ENCODE assay signal across 8 mouse cellular contexts in the genomic region with DNA sequence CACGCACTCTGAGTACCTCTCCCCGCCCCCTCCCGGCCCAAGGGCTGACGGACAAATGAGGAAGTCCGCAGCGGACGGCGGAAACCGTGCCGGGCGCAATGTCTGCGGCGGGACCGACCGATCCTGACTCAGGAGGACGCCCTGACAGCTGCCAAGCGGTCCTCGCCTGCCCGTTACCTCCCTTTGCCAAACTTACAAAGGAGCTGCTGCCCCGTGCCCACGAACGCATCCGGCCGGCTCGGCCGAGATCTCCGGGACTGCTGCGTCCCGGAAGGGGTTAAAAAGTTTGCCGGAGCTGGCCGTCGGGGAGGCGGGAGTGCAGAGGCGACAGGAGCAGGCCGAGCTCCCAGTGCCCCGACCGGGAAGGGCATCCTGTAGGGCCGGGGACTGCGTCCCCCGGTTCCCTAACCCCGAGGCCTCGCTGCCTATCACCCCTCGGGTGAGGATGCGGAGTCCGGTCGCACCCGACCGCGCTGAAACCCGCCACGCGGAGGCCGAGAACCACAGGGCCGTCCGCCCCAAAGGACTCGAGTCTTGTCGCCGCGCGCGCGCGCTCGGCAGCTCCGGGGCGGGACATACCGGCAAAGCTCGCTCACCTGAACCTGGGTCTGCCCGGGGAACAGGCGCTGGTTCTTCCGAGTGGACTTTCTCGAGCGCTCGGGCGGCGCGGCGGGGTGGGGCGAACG. TPM values are rescaled to one million over a fixed set of nuclear protein-coding genes. Genes with fewer than 3 reads are reported as not detected.
DNase-seq lines count a peak whose midpoint lies in the region; ATAC-seq and TF ChIP-seq lines count a peak whose summit lies in the region.

No protein-coding gene starts in this region.

- peaks cover 8% of the 10 kb centered on the region; the same call in 1 of the 2 replicates for H3K4me1 ChIP-seq in hindbrain, postnatal 0 days (ENCODE audit: insufficient read depth, low read length)

- DNase-seq in retina, adult 2 months (ENCODE audit: low read depth, low spot score) = peak; percentile 74
- DNase-seq in retina, embryonic 14.5 days (ENCODE audit: low spot score) = no peak
- peak; percentile 65 to 82 for DNase-seq in cerebellum, postnatal 36 days
- peak; percentile 72 for DNase-seq in gastrocnemius, postnatal 14 days
- peak; percentile 89 for DNase-seq in hindbrain, postnatal 0 days (ENCODE audit: low spot score)
- peak; percentile 80 for DNase-seq in left cerebral cortex, postnatal 4 days
- peak; percentile 80 to 84 for DNase-seq in spleen, postnatal 36 days (ENCODE audit: low spot score in 2 of 2)

- H3K36me3 ChIP-seq in hindbrain, postnatal 0 days (ENCODE audit: insufficient read depth, low read length) = no peaks in the 10 kb centered on the region

- WGBS in hindbrain, postnatal 0 days = under 1% methylated on average over 76 of the region's 80 CpGs

- H3K9me3 ChIP-seq in hindbrain, postnatal 0 days (ENCODE audit: low read length) = no peaks in the 10 kb centered on the region

- peak overlapping the region; percentile 96 for H3K4me3 ChIP-seq in hindbrain, postnatal 0 days (ENCODE audit: low read length)

- no peaks in the 10 kb centered on the region for H3K27me3 ChIP-seq in hindbrain, postnatal 0 days (ENCODE audit: insufficient read depth, low read length)

- intact Hi-C loops in gastrocnemius, postnatal 14 days (cut with DNase I; ENCODE audit: low total_unique reads) = no loop called here
- intact Hi-C loops in left cerebral cortex, postnatal 4 days (cut with DNase I) = no loop called here

- H3K9ac ChIP-seq in hindbrain, postnatal 0 days (replicated peaks; ENCODE audit: low read length) = peak overlapping the region; percentile 76

- H3K27ac ChIP-seq in hindbrain, postnatal 0 days = peak overlapping the region; percentile 76

- H3K4me2 ChIP-seq in hindbrain, postnatal 0 days (ENCODE audit: low read depth, low read length) = peak overlapping the region; percentile 99

- ATAC-seq in hindbrain, postnatal 0 days = peak; percentile 61
- peak; percentile 9; the same call in 1 of the 2 replicates for ATAC-seq in megakaryocyte-erythroid progenitor cell, adult 5-6 weeks (replicated peaks; ENCODE audit: low FRiP score, low TSS enrichment, poor library complexity, severe bottlenecking)

- TF ChIP-seq CTCF in hindbrain, postnatal 0 days (IDR thresholded peaks at IDR 0.05; ENCODE audit: low read depth) = no peak; the same call in 1 of the 2 replicates

RNA-seq across cellular contexts. Expression of a gene that starts 0.5 kb away (rescaled TPM):
- 100 to 1,000 TPM in 1 of 2 experiments, 10 to 100 TPM in 1; 96.9 to 111 TPM for total RNA-seq in gastrocnemius, postnatal 14 days (2021)
- total RNA-seq in hindbrain, postnatal 0 days (2014; rRNA removed) = 29.4 and 33.6 TPM in 2 replicates
- 8.4 and 9.1 TPM in 2 replicates for polyA plus RNA-seq in hindbrain, postnatal 0 days (2015; fragmentation: Nextera tagmentation; extraction: Ambion mirVana)
- 10 to 100 TPM; 59.5 to 63.4 TPM for total RNA-seq in left cerebral cortex, postnatal 4 days (2021)
- 98.3 and 144 TPM in 2 replicates for total RNA-seq in megakaryocyte-erythroid progenitor cell, adult 5-6 weeks (2014; fragmentation: Nextera tagmentation)
- total RNA-seq in megakaryocyte-erythroid progenitor cell, adult 5-6 weeks (2017) = 195 and 198 TPM in 2 replicates
